Mouse (Mus musculus): ENCODE measurements around the gene Fpr1. TPM values are rescaled to one million over a fixed set of nuclear protein-coding genes. Genes with fewer than 3 reads are reported as not detected.

Fpr1 gene
- polyA plus RNA-seq, 1 experiment from 2014 or later, result not detected

DNA sequence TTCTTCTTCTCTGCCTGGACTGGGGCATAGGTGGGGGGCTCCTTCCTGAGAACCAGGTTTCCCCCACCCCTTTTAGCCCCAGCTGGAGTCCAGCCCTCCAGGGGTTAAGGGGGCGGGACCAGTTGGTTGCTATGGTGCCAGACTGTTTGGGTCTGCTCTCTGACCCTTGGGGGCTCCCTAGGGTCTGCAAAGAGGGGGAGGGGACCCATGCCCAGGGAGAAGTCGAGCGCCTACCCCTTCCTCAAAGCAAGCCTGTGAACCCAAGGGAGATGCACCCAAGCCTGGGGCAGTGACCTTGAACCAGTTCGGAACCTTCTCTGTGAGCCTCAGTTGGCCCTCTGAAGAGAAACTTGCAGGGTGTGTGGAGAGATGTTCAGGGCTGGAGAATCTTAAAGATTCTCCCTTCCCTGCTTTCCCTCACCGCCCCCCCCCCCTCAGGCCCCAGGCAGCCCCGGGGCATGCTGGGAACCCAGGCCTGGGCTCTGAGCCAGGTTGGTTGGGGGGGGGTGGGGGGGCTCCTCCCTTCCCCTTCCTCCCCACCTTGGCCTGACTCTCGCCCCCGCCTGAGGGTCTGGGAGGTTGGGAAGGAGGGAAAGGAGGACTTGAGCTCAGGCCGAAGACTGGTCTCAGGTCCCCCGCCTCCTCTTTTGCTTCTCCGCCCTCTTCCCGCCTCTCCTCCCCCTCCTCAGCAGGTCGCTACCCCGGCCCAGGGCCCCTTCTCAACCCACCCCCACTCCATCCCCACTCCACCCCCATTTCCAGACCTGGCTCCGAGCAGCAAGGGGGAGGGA, 55.4 kb downstream of the Fpr1 start:
- H3K27me3 ChIP-seq (ENCODE audit: poor library complexity, severe bottlenecking), result no peaks in the 10 kb centered on the region
- H3K36me3 ChIP-seq (replicated peaks), result peaks cover 35% of the 10 kb centered on the region
- H3K27ac ChIP-seq, result peak overlapping the region; percentile 98
- peak overlapping the region; percentile 77 for H3K4me3 ChIP-seq
- peaks cover 54% of the 10 kb centered on the region for H3K4me1 ChIP-seq
- 1% methylated on average over 6 of the region's 15 CpGs for WGBS
- no peaks in the 10 kb centered on the region for H3K9me3 ChIP-seq
- DNase-seq (ENCODE audit: extremely low spot score, low spot score), result peak; percentile 85

DNA sequence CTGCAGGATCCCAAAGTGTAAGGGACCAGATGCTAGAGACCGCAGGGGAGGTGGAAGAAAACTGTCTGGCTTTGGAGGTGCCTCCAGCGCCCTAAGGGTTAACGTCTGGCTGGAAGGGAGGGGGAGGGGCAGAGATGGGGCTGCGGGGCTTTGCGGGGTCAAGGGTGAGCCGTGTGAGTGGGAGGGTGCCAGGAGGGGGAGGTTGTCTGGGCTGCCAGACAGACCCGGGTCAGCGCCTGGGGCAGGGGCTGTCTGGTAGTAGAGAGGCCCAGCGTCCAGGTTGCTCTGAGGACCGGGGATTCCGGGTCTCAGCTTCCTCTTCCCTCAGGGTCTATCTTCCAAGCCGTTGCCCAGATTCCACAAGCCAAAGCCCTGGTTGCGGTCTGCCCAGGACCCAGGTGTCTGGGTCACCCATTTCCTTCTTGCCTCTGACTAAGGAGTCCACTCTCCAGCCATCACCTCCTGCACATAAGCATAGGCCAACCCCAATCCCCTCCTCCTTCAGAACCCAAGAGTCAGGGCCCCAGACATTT, 56.0 kb downstream of the Fpr1 start:
- Histone ChIP-seq H3K27ac (peak overlapping the region; percentile 98), H3K4me1 (peaks cover 54% of the 10 kb centered on the region), H3K9me3 (no peaks in the 10 kb centered on the region), H3K36me3 (replicated peaks) (peaks cover 29% of the 10 kb centered on the region), H3K4me3 (peak overlapping the region; percentile 77), H3K27me3 (ENCODE audit: poor library complexity, severe bottlenecking) (no peaks in the 10 kb centered on the region)
- peak; percentile 91 for DNase-seq (ENCODE audit: extremely low spot score, low spot score)
- WGBS, result 0% methylated on average over 13 of the region's 13 CpGs

DNA sequence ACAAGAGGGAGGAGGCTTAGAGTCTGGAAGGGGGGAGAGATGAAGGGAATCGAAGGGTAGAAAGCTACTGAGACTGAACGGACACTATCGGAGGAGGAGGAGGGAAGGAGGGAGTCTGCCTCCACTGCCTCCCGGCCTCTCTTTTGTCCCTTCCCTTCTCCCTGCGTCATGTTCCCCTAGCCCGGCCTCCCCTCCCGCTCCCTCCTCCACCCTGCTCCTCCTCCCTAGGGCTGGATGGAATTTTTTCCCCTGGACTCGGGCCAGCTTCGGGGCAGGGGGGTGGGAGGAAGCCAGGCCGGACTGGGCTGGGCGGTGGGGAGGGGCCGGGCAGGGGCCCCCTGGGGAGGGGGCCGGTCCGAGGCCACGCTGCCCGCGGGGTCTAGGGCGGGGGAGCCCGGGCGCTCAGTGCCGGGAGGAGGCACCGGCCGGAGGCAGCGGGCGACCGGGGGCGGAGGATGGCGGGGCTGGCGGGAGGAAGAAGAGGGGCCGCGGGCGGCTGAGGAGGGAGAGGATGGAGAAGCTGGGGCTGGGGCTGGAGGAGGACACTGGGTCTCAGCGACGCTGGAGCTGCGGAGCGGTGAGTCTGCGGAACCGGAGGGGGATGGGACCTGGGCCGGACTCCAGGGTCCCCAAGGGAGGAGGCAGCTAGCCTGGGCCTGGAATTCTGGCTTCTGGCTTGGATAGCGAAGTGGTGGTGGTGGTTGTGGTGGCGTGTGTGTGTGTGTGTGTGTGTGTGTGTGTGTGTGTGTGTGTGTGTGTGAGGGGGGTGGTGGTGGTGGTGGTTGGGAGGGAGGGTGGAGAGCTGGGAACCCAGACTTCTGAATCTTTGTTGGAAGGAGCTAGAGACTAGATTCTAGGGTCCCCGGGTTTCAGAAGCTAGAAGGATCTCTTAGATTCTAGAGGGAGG, 56.7 kb downstream of the Fpr1 start, which contains the start of gene Spaca6:
Gene Spaca6 (plus strand): TSS at position 408 of the 907 bp plus-strand sequence.
- H3K9me3 ChIP-seq, result no peaks in the 10 kb centered on the region
- DNase-seq (ENCODE audit: extremely low spot score, low spot score), result peak; percentile 90
- peak within 1 kb of the TSS; percentile 77 for H3K4me3 ChIP-seq
- H3K27ac ChIP-seq, result peak within 1 kb of the TSS; percentile 98
- peaks cover 22% of the 10 kb centered on the region for H3K36me3 ChIP-seq (replicated peaks)
- peaks cover 46% of the 10 kb centered on the region for H3K4me1 ChIP-seq
- H3K27me3 ChIP-seq (ENCODE audit: poor library complexity, severe bottlenecking), result no peaks in the 10 kb centered on the region
- 1% methylated on average over 41 of the region's 42 CpGs for WGBS

MicroRNAs encoded within 50 kb of the gene (microRNA counts, 519-probe panel; counts per million panel counts)
- microRNA mmu-let-7e (6,290 counts per million, percentile 93 among the panel's probes with 10 or more counts), microRNA mmu-miR-125a-3p (3,984 counts per million, percentile 76 among the panel's probes with 10 or more counts), microRNA mmu-miR-125a-5p (8,374 counts per million, percentile 98 among the panel's probes with 10 or more counts), microRNA mmu-miR-99b (6,448 counts per million, percentile 94 among the panel's probes with 10 or more counts)

Small RNA genes lying within 50 kb of the gene (microRNA-seq; reads per million reads assigned to microRNA genes)
- gene Gm25927, result not detected
- 2,547 reads per million, percentile 83 among the genes with 10 or more reads in this experiment for gene Mir125a
- 23,097 reads per million, percentile 98 among the genes with 10 or more reads in this experiment for gene Mir99b
- gene Mirlet7e, result not detected

Other genes starting within 250 kb of the Fpr1 start
- not detected in 2 replicates for gene Vmn2r90, start 180.2 kb downstream of the Fpr1 start, polyA plus RNA-seq (2016; fragmentation: Nextera tagmentation; extraction: Ambion mirVana)
- 51.0 and 53.7 TPM in 2 replicates for gene Spaca6, start 56.8 kb downstream of the Fpr1 start, polyA plus RNA-seq (2016; fragmentation: Nextera tagmentation; extraction: Ambion mirVana)
- 1.00 and 1.4 TPM in 2 replicates for gene Has1, start 28.7 kb downstream of the Fpr1 start, polyA plus RNA-seq (2016; fragmentation: Nextera tagmentation; extraction: Ambion mirVana)
- gene Fpr2, start 3.9 kb upstream of the Fpr1 start, polyA plus RNA-seq (2016; fragmentation: Nextera tagmentation; extraction: Ambion mirVana), result not detected in 2 replicates
- gene Fpr3, start 3.9 kb upstream of the Fpr1 start, polyA plus RNA-seq (2016; fragmentation: Nextera tagmentation; extraction: Ambion mirVana), result not detected in 2 replicates
- gene Fpr-rs4, start 137.8 kb upstream of the Fpr1 start, polyA plus RNA-seq (2016; fragmentation: Nextera tagmentation; extraction: Ambion mirVana), result not detected in 2 replicates
- gene Vmn2r124, start 165.5 kb upstream of the Fpr1 start, polyA plus RNA-seq (2016; fragmentation: Nextera tagmentation; extraction: Ambion mirVana), result not detected in 2 replicates
- not detected in 2 replicates for gene Vmn2r91, start 201.1 kb upstream of the Fpr1 start, polyA plus RNA-seq (2016; fragmentation: Nextera tagmentation; extraction: Ambion mirVana)